Mouse (Mus musculus) spleen, adult 2 months (tissue): ENCODE measurements around the gene Ifit1bl2.

ENCODE experiments used
- CTCF ChIP-seq: fragments of 200-500 bp; IDR thresholded peaks from 2 replicates; pipeline ENCODE4 v1.5.1; 2011; ENCODE audit warnings: mild to moderate bottlenecking, inconsistent platforms; ENCODE audit not compliant: insufficient read depth, insufficient read length, insufficient replicate concordance; ENCODE audit errors: extremely low read depth
- POLR2A ChIP-seq: fragments of 200-500 bp; IDR thresholded peaks from 2 replicates; pipeline ENCODE4 v1.6.1; 2011; ENCODE audit warnings: low read depth, low read length, inconsistent platforms

DNA sequence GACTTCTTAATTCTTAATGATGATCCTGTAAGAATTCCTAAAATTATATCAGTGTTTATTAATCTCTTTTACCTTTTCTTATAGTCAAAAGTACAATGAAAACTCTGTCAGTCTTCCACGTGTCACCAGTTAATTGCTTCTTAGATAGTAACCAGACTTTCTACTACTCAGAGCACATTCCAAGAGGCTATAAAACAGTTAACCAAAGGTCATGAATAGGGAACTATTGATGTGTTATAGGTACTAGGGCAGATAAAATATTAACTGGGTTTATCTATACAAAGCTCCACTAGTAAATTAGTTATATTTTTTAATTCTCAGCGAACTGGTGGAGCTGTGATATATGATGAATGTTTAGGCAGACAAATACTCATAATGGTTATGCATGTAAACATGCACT lies 13.0 kb downstream of the Ifit1bl2 start:
- TF ChIP-seq CTCF, result no peak
- no peak for TF ChIP-seq POLR2A
